Mouse (Mus musculus): ENCODE measurements around the gene Ssh1. TPM values are rescaled to one million over a fixed set of nuclear protein-coding genes. Genes with fewer than 3 reads are reported as not detected.

The Ssh1 gene
- polyA plus RNA-seq, 2 experiments: 4.9 to 6.7 TPM

DNA sequence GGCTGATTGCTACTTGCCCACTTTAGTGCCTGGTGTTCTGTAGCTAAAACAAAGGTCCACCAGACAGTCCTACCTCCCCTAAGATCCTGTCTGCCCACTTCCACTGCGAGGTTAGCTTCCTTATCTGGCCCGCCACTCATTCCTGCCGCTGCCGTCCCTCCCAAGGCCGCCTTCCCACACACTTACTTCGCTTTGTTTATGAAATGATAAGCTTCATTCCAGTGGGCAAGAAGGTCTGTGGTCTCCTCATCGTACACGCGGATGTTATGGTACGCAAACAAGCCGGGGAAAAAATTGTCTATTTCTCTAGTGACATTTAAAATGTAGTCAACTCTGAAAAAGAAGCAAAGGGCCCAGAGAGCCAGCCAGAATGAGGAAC is 42.0 kb downstream of the Ssh1 start:
- Histone ChIP-seq H3K9ac (replicated peaks) (peak overlapping the region; percentile 33), H3K36me3 (replicated peaks; ENCODE audit: control insufficient read depth, insufficient read depth, low read depth) (peaks cover 66% of the 10 kb centered on the region), H3K27ac (peak overlapping the region; percentile 69), H3K4me1 (replicated peaks; ENCODE audit: control insufficient read depth in 2 of 2, insufficient read depth in 2 of 2, low read length in 1 of 2) (peaks cover 16 to 23% of the 10 kb centered on the region in 2 experiments), H3K4me3 (ENCODE audit: insufficient read depth in 1 of 2, low read depth in 2 of 2, low read length in 2 of 2) (peak overlapping the region in 1 of 2 experiments; percentile 9; a peak in 1 of 4 replicates), H3K4me2 (ENCODE audit: low read depth) (peak overlapping the region; percentile 57), H3K27me3 (ENCODE audit: control insufficient read depth, insufficient read depth, low read length) (no peaks in the 10 kb centered on the region), H3K9me3 (ENCODE audit: control insufficient read depth, low read length) (no peaks in the 10 kb centered on the region)
- ATAC-seq (ENCODE audit: insufficient read depth): peak; percentile 80
- 5% methylated on average over 11 of the region's 11 CpGs for WGBS (ENCODE audit: insufficient replicate concordance)
- DNase-seq (ENCODE audit: low read depth in 3 of 3, low spot score in 3 of 3): peak in 2 of 3 experiments; percentile 59 to 64
- TF ChIP-seq CTCF (IDR thresholded peaks at IDR 0.05; ENCODE audit: low read depth) (no peak), EP300 (IDR thresholded peaks at IDR 0.05; ENCODE audit: low read depth) (peak; percentile 56)

DNA sequence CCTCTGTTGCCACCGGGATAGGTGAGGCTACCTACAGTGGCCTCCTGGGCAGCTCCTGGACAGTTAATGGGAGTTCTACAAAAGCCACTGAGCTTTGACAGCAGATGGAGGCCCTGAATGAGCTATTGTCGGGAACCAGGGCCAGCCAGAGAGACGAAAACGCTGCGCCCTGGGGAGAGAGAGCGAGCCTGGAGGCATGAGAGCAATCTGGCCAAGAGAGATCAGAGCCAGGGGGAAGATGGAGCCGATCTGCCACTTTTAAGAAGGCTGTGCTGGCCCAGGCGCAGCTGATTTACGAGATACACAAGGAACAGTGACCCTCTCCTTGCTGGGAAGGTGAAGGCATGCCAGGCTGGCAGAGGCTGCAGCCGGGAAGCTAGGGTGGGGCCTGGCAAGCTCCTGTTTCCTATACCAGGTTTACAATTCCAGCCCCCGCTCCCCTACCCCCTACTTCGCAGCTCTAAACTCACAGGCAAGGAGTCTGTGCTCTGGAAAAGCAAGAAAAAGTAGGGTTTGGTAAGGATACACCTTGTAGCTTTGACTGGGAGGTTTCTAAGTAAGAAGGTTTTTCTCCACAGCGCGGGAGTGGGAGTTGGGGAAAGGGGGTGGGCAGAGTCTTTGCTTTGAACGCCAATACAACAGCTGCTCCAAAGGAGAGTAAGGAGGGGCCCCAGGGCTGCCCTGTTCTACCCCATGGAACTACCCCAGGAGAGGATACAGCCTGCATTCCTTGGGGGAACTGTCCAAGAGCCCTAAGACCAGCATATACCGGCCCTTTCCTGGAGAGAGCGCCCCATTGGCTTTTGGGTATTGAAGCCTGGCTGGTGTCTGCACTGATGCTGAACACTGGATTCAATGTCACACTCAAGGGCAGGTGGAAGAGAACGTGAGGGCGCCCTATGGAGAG is 42.7 kb downstream of the Ssh1 start:
- TF ChIP-seq EP300 (IDR thresholded peaks at IDR 0.05; ENCODE audit: low read depth): no peak
- no peak for TF ChIP-seq CTCF (IDR thresholded peaks at IDR 0.05; ENCODE audit: low read depth)
- Histone ChIP-seq H3K27me3 (ENCODE audit: control insufficient read depth, insufficient read depth, low read length) (no peaks in the 10 kb centered on the region), H3K4me1 (replicated peaks; ENCODE audit: control insufficient read depth in 2 of 2, insufficient read depth in 2 of 2, low read length in 1 of 2) (peaks cover 16 to 23% of the 10 kb centered on the region in 2 experiments), H3K9me3 (ENCODE audit: control insufficient read depth, low read length) (no peaks in the 10 kb centered on the region), H3K4me3 (ENCODE audit: insufficient read depth in 1 of 2, low read depth in 2 of 2, low read length in 2 of 2) (peak overlapping the region in 1 of 2 experiments; percentile 9; a peak in 1 of 4 replicates), H3K9ac (replicated peaks) (peak overlapping the region; percentile 33), H3K4me2 (ENCODE audit: low read depth) (peak overlapping the region; percentile 57), H3K27ac (peak overlapping the region; percentile 69), H3K36me3 (replicated peaks; ENCODE audit: control insufficient read depth, insufficient read depth, low read depth) (peaks cover 68% of the 10 kb centered on the region)
- WGBS (ENCODE audit: insufficient replicate concordance): 46% methylated on average over 19 of the region's 19 CpGs
- ATAC-seq (ENCODE audit: insufficient read depth): peak; percentile 51; the same call in 1 of the 2 replicates
- DNase-seq (ENCODE audit: low read depth in 3 of 3, low spot score in 3 of 3): no peak

DNA sequence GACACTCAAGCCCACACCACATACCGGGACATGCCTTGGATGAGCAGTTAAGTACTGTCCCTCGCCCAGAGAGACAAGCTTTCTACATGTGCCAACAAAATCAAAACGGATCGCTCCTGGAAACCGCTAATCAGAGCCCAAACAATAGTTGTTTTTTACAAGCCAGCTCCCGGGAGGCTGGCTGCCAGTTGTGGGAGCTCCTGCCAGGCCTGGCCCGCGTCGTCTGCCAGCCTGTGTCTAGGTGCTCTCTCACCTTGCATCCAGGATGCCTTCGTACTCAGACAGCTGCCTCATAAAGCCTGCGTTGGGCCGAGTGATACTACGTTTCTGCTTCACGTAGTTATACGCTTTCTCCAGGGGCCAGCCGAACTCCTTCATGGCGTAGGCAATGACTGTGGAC is 43.6 kb downstream of the Ssh1 start:
- Histone ChIP-seq H3K36me3 (replicated peaks; ENCODE audit: control insufficient read depth, insufficient read depth, low read depth) (peaks cover 68% of the 10 kb centered on the region), H3K4me1 (replicated peaks; ENCODE audit: control insufficient read depth in 2 of 2, insufficient read depth in 2 of 2, low read length in 1 of 2) (peaks cover 16 to 23% of the 10 kb centered on the region in 2 experiments)

DNA sequence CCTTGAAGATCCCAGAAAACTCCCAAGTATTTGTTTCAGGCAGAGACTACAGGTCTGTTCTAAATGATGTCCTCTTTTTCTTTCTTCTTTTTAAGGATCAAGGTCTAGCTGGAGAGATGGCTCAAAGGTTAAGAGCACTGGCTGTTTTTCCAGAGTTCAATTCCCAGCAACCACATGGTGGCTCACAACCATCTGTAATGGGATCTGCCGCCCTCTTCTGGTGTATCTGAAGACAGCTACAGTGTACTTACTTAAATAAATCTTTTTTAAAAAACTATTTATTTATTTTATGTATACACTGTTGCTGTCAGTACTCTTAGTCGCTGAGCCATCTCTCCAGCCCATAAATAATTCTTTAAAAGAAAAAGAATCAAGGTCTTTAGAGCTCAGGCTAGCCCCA is 46.4 kb downstream of the Ssh1 start:
- Histone ChIP-seq H3K36me3 (replicated peaks; ENCODE audit: control insufficient read depth, insufficient read depth, low read depth) (peaks cover 83% of the 10 kb centered on the region), H3K9me3 (ENCODE audit: control insufficient read depth, low read length) (no peaks in the 10 kb centered on the region), H3K4me2 (ENCODE audit: low read depth) (no peak overlapping the region), H3K9ac (replicated peaks) (no peak overlapping the region), H3K27ac (no peak overlapping the region), H3K4me3 (ENCODE audit: insufficient read depth in 1 of 2, low read depth in 2 of 2, low read length in 2 of 2) (no peak overlapping the region), H3K4me1 (replicated peaks; ENCODE audit: control insufficient read depth in 2 of 2, insufficient read depth in 2 of 2, low read length in 1 of 2) (peaks cover 13 to 14% of the 10 kb centered on the region in 2 experiments), H3K27me3 (ENCODE audit: control insufficient read depth, insufficient read depth, low read length) (no peaks in the 10 kb centered on the region)
- TF ChIP-seq EP300 (IDR thresholded peaks at IDR 0.05; ENCODE audit: low read depth) (no peak), CTCF (IDR thresholded peaks at IDR 0.05; ENCODE audit: low read depth) (peak; percentile 40)
- no peak for DNase-seq (ENCODE audit: low read depth in 3 of 3, low spot score in 3 of 3)
- no peak for ATAC-seq (ENCODE audit: insufficient read depth)
- 60% methylated on average over 2 of the region's 2 CpGs for WGBS (ENCODE audit: insufficient replicate concordance)

More for the DNA sequence above, 43.6 kb downstream of the Ssh1 start:
- TF ChIP-seq EP300 (IDR thresholded peaks at IDR 0.05; ENCODE audit: low read depth) (no peak), CTCF (IDR thresholded peaks at IDR 0.05; ENCODE audit: low read depth) (no peak)
- DNase-seq (ENCODE audit: low read depth in 3 of 3, low spot score in 3 of 3) (no peak), ATAC-seq (ENCODE audit: insufficient read depth) (no peak)
- Histone ChIP-seq H3K9me3 (ENCODE audit: control insufficient read depth, low read length) (no peaks in the 10 kb centered on the region), H3K27me3 (ENCODE audit: control insufficient read depth, insufficient read depth, low read length) (no peaks in the 10 kb centered on the region), H3K9ac (replicated peaks) (no peak overlapping the region), H3K27ac (no peak overlapping the region), H3K4me3 (ENCODE audit: insufficient read depth in 1 of 2, low read depth in 2 of 2, low read length in 2 of 2) (no peak overlapping the region), H3K4me2 (ENCODE audit: low read depth) (no peak overlapping the region)
- 91% methylated on average over 17 of the region's 17 CpGs for WGBS (ENCODE audit: insufficient replicate concordance)

DNA sequence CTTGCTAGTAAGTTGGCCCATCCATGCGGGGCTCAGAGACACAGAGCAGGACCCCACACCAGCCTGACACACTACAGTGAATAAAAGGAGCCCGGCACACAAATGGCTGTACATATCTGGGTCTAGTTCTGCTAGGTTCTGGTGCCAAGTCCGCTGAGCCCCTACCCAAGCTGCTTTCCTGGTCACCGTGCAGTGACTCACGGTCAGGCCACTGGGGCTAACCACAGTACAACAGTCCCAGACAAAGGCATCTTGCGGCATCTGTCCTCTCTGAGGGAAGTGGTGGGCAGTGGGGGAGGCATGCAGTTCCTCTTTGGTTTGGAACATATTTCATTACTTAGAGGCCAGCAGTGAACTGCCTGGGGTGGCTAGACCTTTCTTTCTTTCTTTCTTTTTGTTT is 48.6 kb downstream of the Ssh1 start:
- peaks cover 90% of the 10 kb centered on the region for H3K36me3 ChIP-seq (replicated peaks; ENCODE audit: control insufficient read depth, insufficient read depth, low read depth)
- ATAC-seq (ENCODE audit: insufficient read depth) (no peak), DNase-seq (ENCODE audit: low read depth in 3 of 3, low spot score in 3 of 3) (no peak)
- H3K4me1 ChIP-seq (replicated peaks; ENCODE audit: control insufficient read depth in 2 of 2, insufficient read depth in 2 of 2, low read length in 1 of 2): no peaks in the 10 kb centered on the region
- no peak overlapping the region for H3K27ac ChIP-seq
- TF ChIP-seq EP300 (IDR thresholded peaks at IDR 0.05; ENCODE audit: low read depth) (no peak), CTCF (IDR thresholded peaks at IDR 0.05; ENCODE audit: low read depth) (no peak)
- WGBS (ENCODE audit: insufficient replicate concordance): 36% methylated on average over 6 of the region's 6 CpGs
- no peaks in the 10 kb centered on the region for H3K9me3 ChIP-seq (ENCODE audit: control insufficient read depth, low read length)
- H3K27me3 ChIP-seq (ENCODE audit: control insufficient read depth, insufficient read depth, low read length): no peaks in the 10 kb centered on the region
- H3K4me2 ChIP-seq (ENCODE audit: low read depth): no peak overlapping the region
- no peak overlapping the region for H3K4me3 ChIP-seq (ENCODE audit: insufficient read depth in 1 of 2, low read depth in 2 of 2, low read length in 2 of 2)
- H3K9ac ChIP-seq (replicated peaks): no peak overlapping the region
